Mouse (Mus musculus): ENCODE data around the gene Tnnt2.

The Tnnt2 gene

GRCm38 (mm10) chr1:135857137-135857775 lies 21.1 kb downstream of the Tnnt2 start:
- DNase-seq: no peak

GRCm38 (mm10) chr1:135858533-135858932 lies 22.4 kb downstream of the Tnnt2 start:
- no peak for DNase-seq

- DNase-seq: no peak
Observed at GRCm38 (mm10) chr1:135861091-135861490, 24.9 kb downstream of the Tnnt2 start.

- DNase-seq: no peak
Observed at GRCm38 (mm10) chr1:135861980-135862552, 25.9 kb downstream of the Tnnt2 start.

- DNase-seq: no peak
Observed at GRCm38 (mm10) chr1:135862561-135862960, 26.4 kb downstream of the Tnnt2 start.

- no peak for DNase-seq
Observed at GRCm38 (mm10) chr1:135863786-135864335, 27.7 kb downstream of the Tnnt2 start.

- DNase-seq: no peak
Observed at GRCm38 (mm10) chr1:135864830-135865229, 28.7 kb downstream of the Tnnt2 start.

- DNase-seq: peak; percentile 60
Observed at GRCm38 (mm10) chr1:135865518-135866194, 29.5 kb downstream of the Tnnt2 start.

- DNase-seq: no peak
Observed at GRCm38 (mm10) chr1:135868570-135868969, 32.4 kb downstream of the Tnnt2 start.

GRCm38 (mm10) chr1:135872991-135873390 lies 36.8 kb downstream of the Tnnt2 start:
- DNase-seq: no peak

GRCm38 (mm10) chr1:135877248-135877647 lies 41.1 kb downstream of the Tnnt2 start:
- DNase-seq: no peak

- DNase-seq: peak; percentile 11
Observed at GRCm38 (mm10) chr1:135882385-135883109, 46.4 kb downstream of the Tnnt2 start.

GRCm38 (mm10) chr1:135889461-135890185 lies 53.5 kb downstream of the Tnnt2 start:
- DNase-seq: no peak

- no peak for DNase-seq
Observed at GRCm38 (mm10) chr1:135891424-135892216, 55.5 kb downstream of the Tnnt2 start.

GRCm38 (mm10) chr1:135892233-135892632 lies 56.1 kb downstream of the Tnnt2 start:
- no peak for DNase-seq

- no peak for DNase-seq
Observed at GRCm38 (mm10) chr1:135892764-135893163, 56.6 kb downstream of the Tnnt2 start.

GRCm38 (mm10) chr1:135893377-135893776 lies 57.2 kb downstream of the Tnnt2 start:
- peak; percentile 33 for DNase-seq

GRCm38 (mm10) chr1:135895367-135895766 lies 59.2 kb downstream of the Tnnt2 start:
- DNase-seq: no peak

GRCm38 (mm10) chr1:135899295-135899694 lies 63.1 kb downstream of the Tnnt2 start:
- DNase-seq: no peak

- DNase-seq: no peak
Observed at GRCm38 (mm10) chr1:135899991-135900515, 63.9 kb downstream of the Tnnt2 start.
